Mouse (Mus musculus) testis, postnatal 10 days (tissue): ENCODE results near the gene Ezr.
"Not testable (repeated sequence)": the region's sequence is repeated elsewhere in the genome, so short reads cannot be mapped to it uniquely, and the experiment has no call there.

Experiments
- DNase-seq: peaks from one replicate; pipeline ENCODE4 v3.0.0; 2021; ENCODE audit warnings: low spot score

Gene Ezr

GRCm38 (mm10) chr17:6743039-6743575 lies 39.5 kb downstream of the Ezr start:
- peak; percentile 32 for DNase-seq

GRCm38 (mm10) chr17:6742083-6743038 lies 40.2 kb downstream of the Ezr start:
- DNase-seq, result peak; percentile 66

DNA sequence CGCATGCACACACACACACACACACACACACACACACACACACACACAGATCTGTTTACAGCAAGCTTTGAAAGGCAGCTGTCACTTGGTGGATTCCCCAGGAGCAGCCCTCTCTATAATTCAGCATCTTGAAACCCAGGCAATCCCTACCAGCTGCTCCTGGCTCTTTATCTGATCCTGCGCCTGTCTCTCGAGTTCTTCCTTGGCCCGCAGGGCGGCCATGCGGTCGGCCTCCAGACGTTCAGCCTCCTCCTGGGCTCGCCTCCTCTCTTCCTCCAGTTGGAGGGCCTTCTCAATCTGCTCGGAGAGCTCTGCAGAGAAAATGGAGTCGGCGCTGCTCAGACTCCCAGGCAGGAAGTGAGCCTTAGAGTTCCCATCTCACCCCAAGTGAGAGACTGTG lies 41.3 kb downstream of the Ezr start:
- DNase-seq, result peak; percentile 41

- DNase-seq, result peak; percentile 43
These were observed 42.0 kb downstream of the Ezr start for GRCm38 (mm10) chr17:6740331-6741170.

- DNase-seq, result peak; percentile 33
These were observed 42.8 kb downstream of the Ezr start for GRCm38 (mm10) chr17:6739756-6740155.

GRCm38 (mm10) chr17:6739266-6739665 lies 43.3 kb downstream of the Ezr start:
- peak; percentile 36 for DNase-seq

DNA sequence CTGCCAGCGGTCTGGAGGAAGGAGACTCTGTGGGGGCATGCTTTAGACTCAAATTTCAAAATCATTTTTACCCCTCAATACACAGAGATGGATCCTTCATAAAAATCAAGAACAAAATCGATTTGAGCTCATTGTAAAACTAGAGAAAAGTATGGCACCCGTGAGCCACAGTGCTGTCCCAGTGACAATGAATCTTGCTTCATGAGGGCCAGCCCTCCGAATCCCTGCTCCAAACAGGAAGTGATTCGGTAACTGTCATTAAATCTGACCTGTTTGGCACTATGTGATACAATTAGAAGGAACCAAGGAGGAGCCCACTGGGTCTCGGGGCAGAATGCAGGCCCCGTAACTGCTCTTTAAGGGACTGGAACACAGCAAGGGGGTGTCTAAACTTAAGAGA lies 43.7 kb downstream of the Ezr start:
- DNase-seq, result peak; percentile 16

GRCm38 (mm10) chr17:6737273-6737997 lies 45.1 kb downstream of the Ezr start:
- peak; percentile 38 for DNase-seq

- DNase-seq, result peak; percentile 45
These were observed 46.0 kb downstream of the Ezr start for GRCm38 (mm10) chr17:6736306-6737272.

- peak; percentile 40 for DNase-seq
These were observed 47.7 kb downstream of the Ezr start for GRCm38 (mm10) chr17:6734746-6735441.

- DNase-seq, result peak; percentile 42
These were observed 49.2 kb downstream of the Ezr start for GRCm38 (mm10) chr17:6733322-6733875.

DNA sequence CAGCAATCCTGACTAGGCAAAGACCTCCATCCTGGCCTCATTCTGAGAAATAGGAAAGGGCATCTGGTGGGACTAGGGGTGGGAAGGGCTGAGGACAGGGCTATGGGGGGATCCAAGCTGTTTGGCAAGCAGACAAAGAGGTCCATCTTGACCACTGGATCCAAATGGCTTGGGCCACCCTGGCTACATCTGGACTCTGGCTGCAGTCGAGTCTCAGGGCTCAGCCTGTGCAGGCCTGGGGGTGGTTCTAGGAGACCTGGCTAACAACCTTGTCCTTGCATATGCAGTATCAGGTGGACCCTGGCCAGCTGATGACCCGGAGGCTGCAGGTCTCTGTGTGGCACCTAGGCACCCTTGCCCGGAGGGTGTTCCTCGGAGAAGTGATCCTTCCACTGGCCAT lies 49.9 kb downstream of the Ezr start:
- peak; percentile 42 for DNase-seq

- no peak for DNase-seq
These were observed 51.0 kb downstream of the Ezr start for GRCm38 (mm10) chr17:6731634-6732033.

- peak; percentile 33 for DNase-seq
These were observed 51.5 kb downstream of the Ezr start for GRCm38 (mm10) chr17:6731132-6731531.

- peak; percentile 38 for DNase-seq
These were observed 53.3 kb downstream of the Ezr start for GRCm38 (mm10) chr17:6729244-6729742.

- DNase-seq, result peak; percentile 30
These were observed 54.5 kb downstream of the Ezr start for GRCm38 (mm10) chr17:6727996-6728610.

- DNase-seq, result not testable (repeated sequence)
These were observed 68.6 kb downstream of the Ezr start for GRCm38 (mm10) chr17:6713944-6714343.

GRCm38 (mm10) chr17:6713483-6713882 lies 69.1 kb downstream of the Ezr start:
- DNase-seq, result not testable (repeated sequence)

DNA sequence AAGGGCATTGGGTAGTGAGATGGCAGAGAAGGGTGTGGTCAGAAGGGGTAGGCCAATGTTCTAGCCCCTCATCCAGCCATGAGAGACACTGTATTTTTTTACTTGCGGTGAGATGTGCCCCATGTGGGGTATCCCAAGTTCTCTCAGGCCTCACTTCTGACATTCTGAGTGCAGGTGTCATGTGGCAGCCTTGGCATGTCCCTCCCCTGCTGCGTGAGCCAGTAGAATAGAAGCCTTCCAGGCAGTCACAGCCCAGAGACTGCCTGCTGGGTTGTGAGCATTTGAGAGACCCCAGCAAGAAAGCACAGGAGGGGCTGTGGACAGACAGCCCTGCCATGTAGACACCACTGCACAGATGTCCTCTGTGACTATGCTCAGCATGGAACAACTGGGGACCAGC lies 74.4 kb downstream of the Ezr start:
- DNase-seq, result not testable (repeated sequence)
